Mouse (Mus musculus) MEL (cell line): ENCODE measurements around the gene Stk16. TPM values are rescaled to one million over a fixed set of nuclear protein-coding genes. Genes with fewer than 3 reads are reported as not detected.

Source experiments
- DNase-seq: peaks from one replicate; pipeline ENCODE4 v3.0.0; 2011; ENCODE audit warnings: low read depth, low spot score
- H3K27ac ChIP-seq: 2 replicates; pipeline ENCODE4 v1.5.1; 2012; ENCODE audit warnings: low read depth, mild to moderate bottlenecking, control low read depth, low read length, moderate library complexity; ENCODE audit not compliant: control insufficient read depth
- H3K27me3 ChIP-seq, 2 experiments: fragments of 150-350 bp in 1 of 2; sonication (generic) in 1 of 2; 2 replicates each; pipeline ENCODE4 v1.6.1; 2012; ENCODE audit warnings: low read length in 2 of 2, mild to moderate bottlenecking in 2 of 2, improper control_type of control experiment in 1 of 2, moderate library complexity in 1 of 2; ENCODE audit not compliant: insufficient read depth in 2 of 2, control insufficient read depth in 1 of 2
- H3K36me3 ChIP-seq, 2 experiments: 2 replicates each; pipeline ENCODE4 v1.6.1; 2012 to 2014; ENCODE audit warnings: low read length in 2 of 2, improper control_type of control experiment in 1 of 2, inconsistent platforms in 1 of 2, mild to moderate bottlenecking in 1 of 2; ENCODE audit not compliant: insufficient read depth in 2 of 2, control insufficient read depth in 1 of 2
- H3K4me1 ChIP-seq, 2 experiments: fragments of 150-350 bp in 1 of 2; sonication (generic) in 1 of 2; 2 replicates each; pipeline ENCODE4 v1.6.1; 2012; ENCODE audit warnings: low read length in 2 of 2, improper control_type of control experiment in 1 of 2, mild to moderate bottlenecking in 1 of 2; ENCODE audit not compliant: insufficient read depth in 2 of 2, control insufficient read depth in 1 of 2
- H3K4me3 ChIP-seq, 2 experiments: fragments of 150-350 bp in 1 of 2; sonication (generic) in 1 of 2; 2 replicates each; pipeline ENCODE4 v1.5.1; 2012; ENCODE audit warnings: low read depth in 2 of 2, low read length in 2 of 2, mild to moderate bottlenecking in 2 of 2, moderate library complexity in 2 of 2, control low read depth in 1 of 2, improper control_type of control experiment in 1 of 2; ENCODE audit not compliant: control insufficient read depth in 1 of 2, insufficient read depth in 1 of 2
- H3K79me2 ChIP-seq: 2 replicates; pipeline ENCODE4 v1.6.1; 2012; ENCODE audit warnings: mild to moderate bottlenecking, low read length, moderate library complexity; ENCODE audit not compliant: control insufficient read depth, poor library complexity, insufficient read depth
- H3K9ac ChIP-seq: 2 replicates; pipeline ENCODE4 v1.6.1; 2012; ENCODE audit warnings: low read depth, mild to moderate bottlenecking, control low read depth, low read length, moderate library complexity; ENCODE audit not compliant: control insufficient read depth, poor library complexity, severe bottlenecking
- H3K9me3 ChIP-seq: fragments of 150-350 bp; sonication (generic); replicated peaks from 2 replicates; pipeline ENCODE4 v1.6.1; 2012; ENCODE audit warnings: mild to moderate bottlenecking, low read length, improper control_type of control experiment, moderate library complexity; ENCODE audit not compliant: insufficient read depth
- BHLHE40 ChIP-seq: IDR thresholded peaks from 2 replicates; pipeline ENCODE4 v1.6.1; 2012; ENCODE audit warnings: low read depth, mild to moderate bottlenecking, inconsistent platforms, low read length, improper control_type of control experiment, borderline replicate concordance
- E2F4 ChIP-seq: IDR thresholded peaks from 2 replicates; pipeline ENCODE4 v1.6.1; 2011; ENCODE audit warnings: low read depth, low read length, improper control_type of control experiment, borderline replicate concordance
- GABPA ChIP-seq: IDR thresholded peaks from 2 replicates; pipeline ENCODE4 v1.6.1; 2012; ENCODE audit warnings: low read depth, mild to moderate bottlenecking, inconsistent platforms, low read length, improper control_type of control experiment, moderate library complexity
- GATA1 ChIP-seq: IDR thresholded peaks from 2 replicates; pipeline ENCODE4 v1.6.1; 2011; ENCODE audit warnings: low read depth, low read length, improper control_type of control experiment
- HCFC1 ChIP-seq: IDR thresholded peaks from 2 replicates; pipeline ENCODE4 v1.6.1; 2012; ENCODE audit warnings: low read depth, mild to moderate bottlenecking, inconsistent platforms, low read length, improper control_type of control experiment, moderate library complexity
- JUND ChIP-seq: IDR thresholded peaks from 2 replicates; pipeline ENCODE4 v1.6.1; 2011; ENCODE audit warnings: low read depth, mild to moderate bottlenecking, improper control_type of control experiment, low read length
- MAFK ChIP-seq: IDR thresholded peaks from 2 replicates; pipeline ENCODE4 v1.6.1; 2011; ENCODE audit warnings: low read depth, mild to moderate bottlenecking, low read length, improper control_type of control experiment, borderline replicate concordance
- MAX ChIP-seq: IDR thresholded peaks from 2 replicates; pipeline ENCODE4 v1.6.1; 2011; ENCODE audit warnings: low read length, improper control_type of control experiment
- NELFE ChIP-seq: IDR thresholded peaks from 2 replicates; pipeline ENCODE4 v1.6.1; 2011; ENCODE audit warnings: low read depth, low read length, improper control_type of control experiment
- POLR2A ChIP-seq, 2 experiments: IDR thresholded peaks; 2 replicates each; pipeline ENCODE4 v1.6.1; 2011 to 2012; ENCODE audit warnings: low read length in 2 of 2, mild to moderate bottlenecking in 2 of 2, control low read depth in 1 of 2, improper control_type of control experiment in 1 of 2, low read depth in 1 of 2, moderate library complexity in 1 of 2; ENCODE audit not compliant: control insufficient read depth in 1 of 2, insufficient read depth in 1 of 2, poor library complexity in 1 of 2
- POLR2AphosphoS2 ChIP-seq: IDR thresholded peaks from 2 replicates; pipeline ENCODE4 v1.6.1; 2011; ENCODE audit warnings: low read length, improper control_type of control experiment
- POLR2AphosphoS5 ChIP-seq: IDR thresholded peaks from 2 replicates; pipeline ENCODE4 v1.6.1; 2012; ENCODE audit warnings: low read depth, borderline replicate concordance, mild to moderate bottlenecking, inconsistent platforms, low read length, moderate library complexity, mixed read lengths
- RCOR1 ChIP-seq: IDR thresholded peaks from 2 replicates; pipeline ENCODE4 v1.6.1; 2012; ENCODE audit warnings: low read depth, mild to moderate bottlenecking, inconsistent platforms, low read length, improper control_type of control experiment
- SMC3 ChIP-seq: IDR thresholded peaks from 2 replicates; pipeline ENCODE4 v1.6.1; 2011; ENCODE audit warnings: low read depth, low read length, improper control_type of control experiment
- TAL1 ChIP-seq: IDR thresholded peaks from 2 replicates; pipeline ENCODE4 v1.6.1; 2012; ENCODE audit warnings: mild to moderate bottlenecking, inconsistent platforms, low read length, moderate library complexity, mixed read lengths
- TBP ChIP-seq: IDR thresholded peaks from 2 replicates; pipeline ENCODE4 v1.8.0; 2011; ENCODE audit warnings: low read depth, low read length, improper control_type of control experiment
- UBTF ChIP-seq: IDR thresholded peaks from 2 replicates; pipeline ENCODE4 v1.6.1; 2012; ENCODE audit warnings: low read depth, mild to moderate bottlenecking, inconsistent platforms, low read length, improper control_type of control experiment, moderate library complexity, borderline replicate concordance; ENCODE audit not compliant: insufficient read depth
- USF1 ChIP-seq: IDR thresholded peaks from 2 replicates; pipeline ENCODE4 v1.6.1; 2014; ENCODE audit warnings: low read depth, mild to moderate bottlenecking, inconsistent platforms, low read length, improper control_type of control experiment, moderate library complexity
- USF2 ChIP-seq, 2 experiments: IDR thresholded peaks; 2 replicates each; pipeline ENCODE4 v1.6.1; 2011 to 2012; ENCODE audit warnings: improper control_type of control experiment in 2 of 2, low read length in 2 of 2, borderline replicate concordance in 1 of 2, inconsistent platforms in 1 of 2, low read depth in 1 of 2, mild to moderate bottlenecking in 1 of 2; ENCODE audit not compliant: insufficient read depth in 1 of 2
- ZC3H11A ChIP-seq: IDR thresholded peaks from 2 replicates; pipeline ENCODE4 v1.6.1; 2012; ENCODE audit warnings: low read depth, mild to moderate bottlenecking, inconsistent platforms, low read length, improper control_type of control experiment
- ZKSCAN1 ChIP-seq: IDR thresholded peaks from 2 replicates; pipeline ENCODE4 v1.6.1; 2012; ENCODE audit warnings: low read depth, mild to moderate bottlenecking, inconsistent platforms, low read length, improper control_type of control experiment, moderate library complexity
- ZMIZ1 ChIP-seq: IDR thresholded peaks from 2 replicates; pipeline ENCODE4 v1.6.1; 2012; ENCODE audit warnings: low read depth, mild to moderate bottlenecking, inconsistent platforms, low read length, improper control_type of control experiment, moderate library complexity
- polyA plus RNA-seq, 2 experiments: library from polyadenylated mRNA; stranded (reverse) in 1 of 2; unstranded in 1 of 2; fragments of >175 nt in 1 of 2; fragments of >200 nt in 1 of 2; gene quantifications; 2 replicates each; pipeline versions ENCODE4 v1.2.1 to v1.2.4; 2012; ENCODE audit warnings: low replicate concordance in 2 of 2, low read depth in 1 of 2; ENCODE audit not compliant: insufficient read length in 2 of 2, insufficient read depth in 1 of 2, missing spikeins in 1 of 2
- total RNA-seq: library from RNA; depleted of rRNA; stranded (reverse); fragments of 300-350 nt; gene quantifications from 2 replicates; pipeline ENCODE4 v1.2.3, GENCODE M21; 2012

The Stk16 gene
- total and polyA plus RNA-seq, 3 experiments: 110 to 154 TPM; not detected in 1

GRCm38 (mm10) chr1:75244175-75244826 lies 33.7 kb downstream of the Stk16 start:
- H3K9me3 ChIP-seq: no peaks in the 10 kb centered on the region
- H3K27ac ChIP-seq: no peak overlapping the region
- no peak overlapping the region for H3K9ac ChIP-seq
- H3K4me1 ChIP-seq: no peaks in the 10 kb centered on the region
- TF ChIP-seq HCFC1: no peak
- TF ChIP-seq ZKSCAN1: no peak
- TF ChIP-seq UBTF: no peak
- no peak for TF ChIP-seq JUND
- no peak for TF ChIP-seq POLR2AphosphoS2
- no peak for TF ChIP-seq TAL1
- no peak for DNase-seq
- no peaks in the 10 kb centered on the region for H3K27me3 ChIP-seq
- H3K79me2 ChIP-seq: no peaks in the 10 kb centered on the region
- no peaks in the 10 kb centered on the region for H3K36me3 ChIP-seq
- no peak overlapping the region for H3K4me3 ChIP-seq

- no peak for TF ChIP-seq TAL1
- TF ChIP-seq HCFC1: peak; percentile 93
- TF ChIP-seq, all 39 proteins: peak for 1
- Histone ChIP-seq H3K36me3 (no peaks in the 10 kb centered on the region), H3K4me3 (no peak overlapping the region), H3K9me3 (no peaks in the 10 kb centered on the region), H3K9ac (no peak overlapping the region), H3K79me2 (no peaks in the 10 kb centered on the region), H3K4me1 (no peaks in the 10 kb centered on the region), H3K27me3 (no peaks in the 10 kb centered on the region), H3K27ac (no peak overlapping the region)
- peak; percentile 72 for DNase-seq
Measured at GRCm38 (mm10) chr1:75244836-75245235, 34.2 kb downstream of the Stk16 start.

GRCm38 (mm10) chr1:75247071-75247930 lies 36.7 kb downstream of the Stk16 start:
- H3K9ac ChIP-seq: no peak overlapping the region
- H3K36me3 ChIP-seq: no peaks in the 10 kb centered on the region
- no peaks in the 10 kb centered on the region; a peak in 1 of 4 replicates for H3K4me1 ChIP-seq
- H3K27ac ChIP-seq: no peak overlapping the region
- no peak for TF ChIP-seq TBP
- TF ChIP-seq RCOR1: no peak
- no peak for TF ChIP-seq ZMIZ1
- no peak for TF ChIP-seq NELFE
- TF ChIP-seq SMC3: no peak
- no peak for TF ChIP-seq MAX
- TF ChIP-seq POLR2A (IDR thresholded peaks at IDR 0.05; ENCODE audit: control insufficient read depth in 1 of 2, insufficient read depth in 1 of 2, low read depth in 1 of 2, low read length in 2 of 2, poor library complexity in 1 of 2): no peak
- TF ChIP-seq GATA1: no peak
- no peak for TF ChIP-seq POLR2AphosphoS5
- no peak for TF ChIP-seq MAFK
- no peak for TF ChIP-seq BHLHE40
- no peak for TF ChIP-seq USF2 (IDR thresholded peaks at IDR 0.05; ENCODE audit: borderline replicate concordance in 1 of 2, insufficient read depth in 1 of 2, low read depth in 1 of 2, low read length in 2 of 2)
- no peak for TF ChIP-seq GABPA
- no peak for TF ChIP-seq USF1
- TF ChIP-seq ZC3H11A: no peak
- no peak for TF ChIP-seq E2F4
- H3K79me2 ChIP-seq: no peaks in the 10 kb centered on the region
- no peak for DNase-seq
- H3K9me3 ChIP-seq: no peaks in the 10 kb centered on the region
- H3K27me3 ChIP-seq: no peaks in the 10 kb centered on the region
- H3K4me3 ChIP-seq: no peak overlapping the region
